Mouse (Mus musculus) neural tube, embryonic 14.5 days (tissue): ENCODE data around the gene Fry. TPM values are rescaled to one million over a fixed set of nuclear protein-coding genes. Genes with fewer than 3 reads are reported as not detected.

Experiments used
- ATAC-seq: fragments of 200-750 bp; cut with Nextera tagmentation; 2 replicates; pipeline ENCODE4 v1.8.0; 2017; ENCODE audit warnings: low read depth, mild to moderate bottlenecking, moderate TSS enrichment, moderate library complexity
- H3K27ac ChIP-seq: fragments of 300-500 bp; sonication (generic); 2 replicates; pipeline ENCODE4 v1.5.1; 2014; ENCODE audit warnings: low read depth, mild to moderate bottlenecking, control low read depth, low read length, moderate library complexity, mixed read lengths
- H3K27me3 ChIP-seq: fragments of 300-500 bp; sonication (generic); 2 replicates; pipeline ENCODE4 v1.6.1; 2014; ENCODE audit warnings: low read length; ENCODE audit not compliant: control insufficient read depth, insufficient read depth
- H3K36me3 ChIP-seq: fragments of 300-500 bp; sonication (generic); 2 replicates; pipeline ENCODE4 v1.6.1; 2014; ENCODE audit warnings: low read length, mixed read lengths; ENCODE audit not compliant: control insufficient read depth, insufficient read depth
- H3K4me1 ChIP-seq: fragments of 300-500 bp; sonication (generic); 2 replicates; pipeline ENCODE4 v1.6.1; 2014; ENCODE audit warnings: low read length; ENCODE audit not compliant: control insufficient read depth, insufficient read depth
- H3K4me2 ChIP-seq: fragments of 300-500 bp; sonication (generic); 2 replicates; pipeline ENCODE4 v1.6.1; 2014; ENCODE audit warnings: mild to moderate bottlenecking, low read depth, low read length, control low read depth
- H3K4me3 ChIP-seq: fragments of 300-500 bp; sonication (generic); 2 replicates; pipeline ENCODE4 v1.5.1; 2014; ENCODE audit warnings: low read depth, low read length, control low read depth, mixed read lengths
- H3K9ac ChIP-seq: fragments of 300-500 bp; sonication (generic); replicated peaks from 2 replicates; pipeline ENCODE4 v1.6.1; 2014; ENCODE audit warnings: low read depth, mild to moderate bottlenecking, control low read depth, low read length, mixed read lengths
- H3K9me3 ChIP-seq: fragments of 300-500 bp; sonication (generic); 2 replicates; pipeline ENCODE4 v1.6.1; 2016; ENCODE audit warnings: low read length; ENCODE audit not compliant: control insufficient read depth
- WGBS: fragments of 180-500 bp; shearing (Covaris S2); extraction: QIAGEN DNeasy Blood & Tissue Kit; methylation state at CpG from one replicate; pipeline ENCODE4 v1.1.7; 2014; 5-methylcytosine and 5-hydroxymethylcytosine counted together
- polyA plus RNA-seq: library from polyadenylated mRNA; unstranded; fragments of >200 nt; fragmentation: Nextera tagmentation; extraction: Ambion mirVana; gene quantifications from 2 replicates; pipeline ENCODE4 v1.2.1, GENCODE M21; 2014

Gene Fry
- polyA plus RNA-seq, 1 experiment from 2014 or later, result 85.1 TPM

- Histone ChIP-seq H3K27ac (no peak overlapping the region), H3K36me3 (no peaks in the 10 kb centered on the region), H3K27me3 (no peaks in the 10 kb centered on the region), H3K9ac (no peak overlapping the region), H3K9me3 (no peaks in the 10 kb centered on the region), H3K4me1 (peaks cover 5% of the 10 kb centered on the region; the same call in 1 of the 2 replicates), H3K4me3 (no peak overlapping the region), H3K4me2 (no peak overlapping the region)
- WGBS, result 73% methylated on average over 2 of the region's 2 CpGs
- ATAC-seq, result no peak
Measured at GRCm38 (mm10) chr5:150140513-150140912, 22.1 kb downstream of the Fry start.

- Histone ChIP-seq H3K36me3 (no peaks in the 10 kb centered on the region), H3K27ac (no peak overlapping the region), H3K9me3 (no peaks in the 10 kb centered on the region), H3K4me2 (no peak overlapping the region), H3K9ac (no peak overlapping the region), H3K4me3 (no peak overlapping the region), H3K4me1 (no peaks in the 10 kb centered on the region), H3K27me3 (no peaks in the 10 kb centered on the region)
- no peak for ATAC-seq
- 84% methylated on average over 3 of the region's 3 CpGs for WGBS
Measured at GRCm38 (mm10) chr5:150145967-150146366, 27.5 kb downstream of the Fry start.

- H3K4me1 ChIP-seq, result no peaks in the 10 kb centered on the region
- H3K4me3 ChIP-seq, result no peak overlapping the region
- H3K27ac ChIP-seq, result no peak overlapping the region
- H3K27me3 ChIP-seq, result no peaks in the 10 kb centered on the region
- ATAC-seq, result no peak
- no peak overlapping the region for H3K4me2 ChIP-seq
- 89% methylated on average over 4 of the region's 4 CpGs for WGBS
- H3K9me3 ChIP-seq, result no peaks in the 10 kb centered on the region
- H3K9ac ChIP-seq, result no peak overlapping the region
- H3K36me3 ChIP-seq, result no peaks in the 10 kb centered on the region
Measured at GRCm38 (mm10) chr5:150146612-150147011, 28.2 kb downstream of the Fry start.

GRCm38 (mm10) chr5:150149725-150150124 is 31.3 kb downstream of the Fry start:
- Histone ChIP-seq H3K27ac (no peak overlapping the region), H3K4me1 (no peaks in the 10 kb centered on the region)
- ATAC-seq, result no peak

GRCm38 (mm10) chr5:150150986-150151385 is 32.5 kb downstream of the Fry start:
- WGBS, result 89% methylated on average over 4 of the region's 4 CpGs
- Histone ChIP-seq H3K9ac (no peak overlapping the region), H3K4me3 (no peak overlapping the region), H3K36me3 (no peaks in the 10 kb centered on the region), H3K4me2 (no peak overlapping the region), H3K4me1 (no peaks in the 10 kb centered on the region), H3K9me3 (no peaks in the 10 kb centered on the region), H3K27ac (no peak overlapping the region), H3K27me3 (no peaks in the 10 kb centered on the region)
- no peak for ATAC-seq

More at GRCm38 (mm10) chr5:150149725-150150124, 31.3 kb downstream of the Fry start:
- H3K27me3 ChIP-seq, result no peaks in the 10 kb centered on the region
- no peak overlapping the region for H3K4me3 ChIP-seq
- H3K4me2 ChIP-seq, result no peak overlapping the region
- no peak overlapping the region for H3K9ac ChIP-seq
- H3K9me3 ChIP-seq, result no peaks in the 10 kb centered on the region
- WGBS, result 83% methylated on average over 11 of the region's 11 CpGs
- H3K36me3 ChIP-seq, result no peaks in the 10 kb centered on the region

- Histone ChIP-seq H3K9me3 (no peaks in the 10 kb centered on the region), H3K4me2 (no peak overlapping the region), H3K9ac (no peak overlapping the region), H3K27me3 (no peaks in the 10 kb centered on the region), H3K4me3 (no peak overlapping the region), H3K4me1 (no peaks in the 10 kb centered on the region), H3K36me3 (no peaks in the 10 kb centered on the region), H3K27ac (no peak overlapping the region)
- 62% methylated on average over 22 of the region's 22 CpGs for WGBS
- no peak for ATAC-seq
Measured at GRCm38 (mm10) chr5:150152071-150152879, 33.8 kb downstream of the Fry start.

GRCm38 (mm10) chr5:150152880-150153281 is 34.4 kb downstream of the Fry start:
- no peaks in the 10 kb centered on the region for H3K4me1 ChIP-seq
- no peaks in the 10 kb centered on the region for H3K9me3 ChIP-seq
- H3K4me3 ChIP-seq, result no peak overlapping the region
- no peak for ATAC-seq
- no peak overlapping the region for H3K9ac ChIP-seq
- H3K4me2 ChIP-seq, result no peak overlapping the region
- 85% methylated on average over 10 of the region's 10 CpGs for WGBS
- H3K36me3 ChIP-seq, result no peaks in the 10 kb centered on the region
- no peaks in the 10 kb centered on the region for H3K27me3 ChIP-seq
- H3K27ac ChIP-seq, result no peak overlapping the region

GRCm38 (mm10) chr5:150155388-150155787 is 36.9 kb downstream of the Fry start:
- ATAC-seq, result no peak
- 89% methylated on average over 8 of the region's 8 CpGs for WGBS
- Histone ChIP-seq H3K27me3 (no peaks in the 10 kb centered on the region), H3K4me3 (no peak overlapping the region), H3K4me2 (no peak overlapping the region), H3K9me3 (no peaks in the 10 kb centered on the region), H3K4me1 (no peaks in the 10 kb centered on the region), H3K27ac (no peak overlapping the region), H3K9ac (no peak overlapping the region), H3K36me3 (no peaks in the 10 kb centered on the region)

- Histone ChIP-seq H3K9ac (no peak overlapping the region), H3K4me2 (no peak overlapping the region), H3K27me3 (no peaks in the 10 kb centered on the region), H3K4me1 (no peaks in the 10 kb centered on the region), H3K9me3 (no peaks in the 10 kb centered on the region), H3K4me3 (no peak overlapping the region), H3K36me3 (no peaks in the 10 kb centered on the region), H3K27ac (no peak overlapping the region)
- WGBS, result 90% methylated on average over 16 of the region's 16 CpGs
- ATAC-seq, result no peak
Measured at GRCm38 (mm10) chr5:150156063-150156786, 37.8 kb downstream of the Fry start.
